Mouse (Mus musculus) cerebellum, adult 2 months (tissue): Measurements from ENCODE around the gene Adgre5.

Experiments
- CTCF ChIP-seq: fragments of 200-500 bp; IDR thresholded peaks from 2 replicates; pipeline ENCODE4 v1.5.1; 2011; ENCODE audit warnings: low read depth, mild to moderate bottlenecking, control low read depth, low read length, moderate library complexity, borderline replicate concordance; ENCODE audit not compliant: insufficient read depth
- POLR2A ChIP-seq: fragments of 200-500 bp; IDR thresholded peaks from 2 replicates; pipeline ENCODE4 v1.6.1; 2011; ENCODE audit warnings: low read length, control low read depth, borderline replicate concordance; ENCODE audit not compliant: insufficient read depth

DNA sequence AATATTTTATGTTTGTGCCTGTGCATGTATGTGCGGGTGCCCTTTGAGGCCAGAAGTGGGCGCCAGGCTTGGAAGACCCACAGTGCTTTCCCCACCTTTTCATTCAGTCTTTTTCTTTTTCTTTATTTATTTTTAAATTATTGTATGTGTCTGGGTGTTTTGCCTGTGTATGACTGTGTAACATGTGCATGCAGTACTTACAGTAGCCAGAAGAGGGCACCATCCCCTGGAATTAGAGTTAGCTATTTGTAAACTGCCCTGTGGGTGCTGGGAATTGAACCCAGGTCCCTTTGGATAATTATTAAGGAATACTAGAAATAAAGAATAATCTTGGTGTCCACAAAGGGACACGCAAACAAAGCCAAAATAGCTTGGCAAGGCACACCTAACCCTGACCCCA, 15.1 kb upstream of the Adgre5 start:
- TF ChIP-seq CTCF (no peak), POLR2A (no peak)
